Mouse (Mus musculus) midbrain, embryonic 13.5 days (tissue): Measurements from ENCODE around the gene Ccdc57. TPM values are rescaled to one million over a fixed set of nuclear protein-coding genes. Genes with fewer than 3 reads are reported as not detected.

Source experiments
- ATAC-seq: fragments of 200-750 bp; cut with Nextera tagmentation; 2 replicates; pipeline ENCODE4 v1.8.0; 2017; ENCODE audit warnings: mild to moderate bottlenecking, moderate TSS enrichment, moderate library complexity
- H3K27ac ChIP-seq: fragments of 300-500 bp; sonication (generic); 2 replicates; pipeline ENCODE4 v1.5.1; 2015; ENCODE audit warnings: inconsistent platforms, mild to moderate bottlenecking, moderate library complexity
- H3K27me3 ChIP-seq: fragments of 300-500 bp; sonication (generic); 2 replicates; pipeline ENCODE4 v1.6.1; 2015; ENCODE audit warnings: mild to moderate bottlenecking, inconsistent platforms
- H3K36me3 ChIP-seq: fragments of 300-500 bp; sonication (generic); 2 replicates; pipeline ENCODE4 v1.6.1; 2015; ENCODE audit warnings: mild to moderate bottlenecking, inconsistent platforms
- H3K4me1 ChIP-seq: fragments of 300-500 bp; sonication (generic); replicated peaks from 2 replicates; pipeline ENCODE4 v1.6.1; 2015; ENCODE audit warnings: inconsistent platforms
- H3K4me2 ChIP-seq: fragments of 300-500 bp; sonication (generic); replicated peaks from 2 replicates; pipeline ENCODE4 v1.6.1; 2015; ENCODE audit warnings: moderate library complexity, mild to moderate bottlenecking, inconsistent platforms
- H3K4me3 ChIP-seq: fragments of 300-500 bp; sonication (generic); replicated peaks from 2 replicates; pipeline ENCODE4 v1.5.1; 2015; ENCODE audit warnings: mild to moderate bottlenecking, inconsistent platforms
- H3K9ac ChIP-seq: fragments of 300-500 bp; sonication (generic); replicated peaks from 2 replicates; pipeline ENCODE4 v1.6.1; 2015; ENCODE audit warnings: mild to moderate bottlenecking, inconsistent platforms
- H3K9me3 ChIP-seq: fragments of 300-500 bp; sonication (generic); 2 replicates; pipeline ENCODE4 v1.6.1; 2016; ENCODE audit warnings: mild to moderate bottlenecking, inconsistent platforms
- WGBS: fragments of 180-500 bp; shearing (Covaris S2); methylation state at CpG from one replicate; pipeline ENCODE4 v1.1.7; 2015; 5-methylcytosine and 5-hydroxymethylcytosine counted together
- polyA plus RNA-seq: library from polyadenylated mRNA; unstranded; fragments of >200 nt; fragmentation: Nextera tagmentation; extraction: Ambion mirVana; gene quantifications from 2 replicates; pipeline ENCODE4 v1.2.1, GENCODE M21; 2015

Gene Ccdc57
- polyA plus RNA-seq, 1 experiment from 2014 or later: 5.2 TPM

GRCm38 (mm10) chr11:120962050-120962771 is 29.5 kb upstream of the Ccdc57 start:
- WGBS: 94% methylated on average over 13 of the region's 13 CpGs
- no peak for ATAC-seq
- Histone ChIP-seq H3K36me3 (peaks cover 95% of the 10 kb centered on the region), H3K4me2 (no peak overlapping the region), H3K4me1 (peaks cover 7% of the 10 kb centered on the region; the same call in 1 of the 2 replicates), H3K27ac (no peak overlapping the region), H3K27me3 (no peaks in the 10 kb centered on the region), H3K4me3 (no peak overlapping the region), H3K9me3 (no peaks in the 10 kb centered on the region), H3K9ac (no peak overlapping the region)

GRCm38 (mm10) chr11:120961594-120961993 is 28.9 kb upstream of the Ccdc57 start:
- no peak overlapping the region for H3K9ac ChIP-seq
- peaks cover 7% of the 10 kb centered on the region; the same call in 1 of the 2 replicates for H3K4me1 ChIP-seq
- H3K27ac ChIP-seq: no peak overlapping the region
- H3K4me2 ChIP-seq: no peak overlapping the region
- WGBS: 87% methylated on average over 7 of the region's 7 CpGs
- no peaks in the 10 kb centered on the region for H3K27me3 ChIP-seq
- no peak for ATAC-seq
- H3K9me3 ChIP-seq: no peaks in the 10 kb centered on the region
- H3K36me3 ChIP-seq: peaks cover 95% of the 10 kb centered on the region
- no peak overlapping the region for H3K4me3 ChIP-seq

- no peaks in the 10 kb centered on the region for H3K9me3 ChIP-seq
- H3K36me3 ChIP-seq: peaks cover 95% of the 10 kb centered on the region
- no peak overlapping the region for H3K4me2 ChIP-seq
- 64% methylated on average over 1 of the region's 1 CpGs for WGBS
- no peak overlapping the region for H3K27ac ChIP-seq
- no peak for ATAC-seq
- H3K27me3 ChIP-seq: no peaks in the 10 kb centered on the region
- no peak overlapping the region for H3K9ac ChIP-seq
- H3K4me3 ChIP-seq: no peak overlapping the region
- peaks cover 7% of the 10 kb centered on the region; the same call in 1 of the 2 replicates for H3K4me1 ChIP-seq
These were observed 27.6 kb upstream of the Ccdc57 start for GRCm38 (mm10) chr11:120960248-120960647.

- no peak overlapping the region for H3K4me3 ChIP-seq
- H3K27me3 ChIP-seq: no peaks in the 10 kb centered on the region
- H3K4me1 ChIP-seq: 0 out of 2 replicates have a peak, but pooled peaks cover 2% of the 10 kb centered on the region
- 83% methylated on average over 3 of the region's 3 CpGs for WGBS
- no peak overlapping the region for H3K4me2 ChIP-seq
- ATAC-seq: no peak
- H3K36me3 ChIP-seq: peaks cover 94% of the 10 kb centered on the region
- no peak overlapping the region for H3K9ac ChIP-seq
- no peaks in the 10 kb centered on the region for H3K9me3 ChIP-seq
- H3K27ac ChIP-seq: no peak overlapping the region
These were observed 26.9 kb upstream of the Ccdc57 start for GRCm38 (mm10) chr11:120959564-120959963.

- H3K36me3 ChIP-seq: peaks cover 89% of the 10 kb centered on the region
- no peak for ATAC-seq
These were observed 26.4 kb upstream of the Ccdc57 start for GRCm38 (mm10) chr11:120959066-120959465.

GRCm38 (mm10) chr11:120957731-120958257 is 25.1 kb upstream of the Ccdc57 start:
- 89% methylated on average over 15 of the region's 15 CpGs for WGBS
- Histone ChIP-seq H3K27me3 (no peaks in the 10 kb centered on the region), H3K4me1 (no peaks in the 10 kb centered on the region), H3K27ac (0 out of 2 replicates have a peak overlapping the region, but pooled peaks have one; percentile 14), H3K36me3 (peaks cover 76% of the 10 kb centered on the region), H3K9me3 (no peaks in the 10 kb centered on the region), H3K4me2 (no peak overlapping the region), H3K4me3 (no peak overlapping the region), H3K9ac (no peak overlapping the region)
- no peak for ATAC-seq

More at GRCm38 (mm10) chr11:120959066-120959465, 26.4 kb upstream of the Ccdc57 start:
- H3K27me3 ChIP-seq: no peaks in the 10 kb centered on the region
- H3K4me1 ChIP-seq: no peaks in the 10 kb centered on the region
- no peaks in the 10 kb centered on the region for H3K9me3 ChIP-seq
- no peak overlapping the region for H3K4me2 ChIP-seq
- H3K27ac ChIP-seq: 0 out of 2 replicates have a peak overlapping the region, but pooled peaks have one; percentile 19
- H3K4me3 ChIP-seq: no peak overlapping the region
- 90% methylated on average over 18 of the region's 18 CpGs for WGBS
- H3K9ac ChIP-seq: no peak overlapping the region

- H3K9ac ChIP-seq: no peak overlapping the region
- H3K4me2 ChIP-seq: no peak overlapping the region
- H3K27me3 ChIP-seq: no peaks in the 10 kb centered on the region
- peaks cover 3% of the 10 kb centered on the region for H3K4me1 ChIP-seq
- no peak overlapping the region for H3K4me3 ChIP-seq
- H3K36me3 ChIP-seq: peaks cover 69% of the 10 kb centered on the region
- no peaks in the 10 kb centered on the region for H3K9me3 ChIP-seq
- no peak overlapping the region for H3K27ac ChIP-seq
- no peak for ATAC-seq
- 77% methylated on average over 8 of the region's 8 CpGs for WGBS
These were observed 24.4 kb upstream of the Ccdc57 start for GRCm38 (mm10) chr11:120957052-120957451.

- H3K36me3 ChIP-seq: peaks cover 56% of the 10 kb centered on the region
- no peak overlapping the region for H3K4me3 ChIP-seq
- H3K4me1 ChIP-seq: peaks cover 16% of the 10 kb centered on the region
- 94% methylated on average over 8 of the region's 8 CpGs for WGBS
- H3K27me3 ChIP-seq: no peaks in the 10 kb centered on the region
- H3K4me2 ChIP-seq: no peak overlapping the region
- no peaks in the 10 kb centered on the region for H3K9me3 ChIP-seq
- H3K27ac ChIP-seq: no peak overlapping the region; the same call in 1 of the 2 replicates
- ATAC-seq: no peak
- no peak overlapping the region for H3K9ac ChIP-seq
These were observed 23.0 kb upstream of the Ccdc57 start for GRCm38 (mm10) chr11:120955701-120956100.

- H3K27me3 ChIP-seq: peaks cover 7% of the 10 kb centered on the region
- H3K9ac ChIP-seq: no peak overlapping the region
- 86% methylated on average over 5 of the region's 5 CpGs for WGBS
- H3K9me3 ChIP-seq: no peaks in the 10 kb centered on the region
- no peak overlapping the region for H3K4me3 ChIP-seq
- H3K36me3 ChIP-seq: peaks cover 50% of the 10 kb centered on the region
- ATAC-seq: no peak
- no peak overlapping the region for H3K4me2 ChIP-seq
- H3K4me1 ChIP-seq: peaks cover 23% of the 10 kb centered on the region
- H3K27ac ChIP-seq: no peak overlapping the region
These were observed 22.3 kb upstream of the Ccdc57 start for GRCm38 (mm10) chr11:120954936-120955335.

GRCm38 (mm10) chr11:120951731-120952730 is 19.4 kb upstream of the Ccdc57 start:
- WGBS: 76% methylated on average over 9 of the region's 9 CpGs
- H3K4me2 ChIP-seq: peak overlapping the region; percentile 59
- H3K9ac ChIP-seq: peak overlapping the region; percentile 63; the same call in 1 of the 2 replicates
- H3K9me3 ChIP-seq: no peaks in the 10 kb centered on the region
- H3K36me3 ChIP-seq: peaks cover 24% of the 10 kb centered on the region
- H3K4me1 ChIP-seq: peaks cover 36% of the 10 kb centered on the region
- H3K27me3 ChIP-seq: peaks cover 36% of the 10 kb centered on the region
- no peak for ATAC-seq
- H3K27ac ChIP-seq: no peak overlapping the region
- no peak overlapping the region; the same call in 1 of the 2 replicates for H3K4me3 ChIP-seq

- H3K27me3 ChIP-seq: peaks cover 40% of the 10 kb centered on the region
- H3K9ac ChIP-seq: peak overlapping the region; percentile 63
- H3K9me3 ChIP-seq: no peaks in the 10 kb centered on the region
- H3K27ac ChIP-seq: 0 out of 2 replicates have a peak overlapping the region, but pooled peaks have one; percentile 5
- WGBS: 12% methylated on average over 8 of the region's 8 CpGs
- peaks cover 36% of the 10 kb centered on the region for H3K4me1 ChIP-seq
- peak overlapping the region; percentile 43 for H3K4me3 ChIP-seq
- peak; percentile 46 for ATAC-seq
- H3K4me2 ChIP-seq: peak overlapping the region; percentile 59
- peaks cover 16% of the 10 kb centered on the region for H3K36me3 ChIP-seq
These were observed 18.6 kb upstream of the Ccdc57 start for GRCm38 (mm10) chr11:120951237-120951636.
